Mouse (Mus musculus) heart, postnatal 0 days (tissue): ENCODE data around the gene Rora.

ENCODE experiments used
- CTCF ChIP-seq: IDR thresholded peaks from 2 replicates; pipeline ENCODE4 v1.5.1; 2016; ENCODE audit warnings: antibody characterized with exemption, control low read depth, low read depth
- EP300 ChIP-seq: IDR thresholded peaks from 2 replicates; pipeline ENCODE4 v1.6.1; 2016; ENCODE audit warnings: antibody characterized with exemption, low read depth

DNA sequence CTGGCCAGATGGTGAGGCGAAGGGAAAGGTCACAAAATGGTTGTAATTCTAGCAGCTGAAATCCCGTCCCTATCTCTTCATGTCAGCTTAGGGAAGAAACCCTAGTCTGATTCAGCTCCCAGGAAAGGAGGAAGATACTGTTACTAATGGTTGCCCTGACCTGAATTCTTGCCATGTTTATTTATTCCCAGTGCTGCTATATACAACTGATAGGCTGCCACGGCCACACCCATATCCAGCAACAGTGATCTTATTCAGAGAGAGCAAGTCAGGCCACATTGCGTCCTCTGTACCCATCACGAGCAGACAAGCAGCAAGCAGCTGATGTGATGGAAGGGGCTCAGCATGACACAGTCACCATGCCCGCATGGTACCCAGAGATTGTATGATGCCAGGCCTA, 150.6 kb downstream of the Rora start:
- no peak for TF ChIP-seq EP300
- TF ChIP-seq CTCF: no peak
